Mouse (Mus musculus) embryonic fibroblast, embryonic 13.5 days (primary cell): Measurements from ENCODE around the gene Syngr4.

Experiments
- CTCF ChIP-seq: IDR thresholded peaks from 2 replicates; pipeline ENCODE4 v1.5.1; 2011; ENCODE audit warnings: mild to moderate bottlenecking, control low read depth, low read length, moderate library complexity, borderline replicate concordance; ENCODE audit not compliant: insufficient read depth
- POLR2A ChIP-seq: IDR thresholded peaks from 2 replicates; pipeline ENCODE4 v1.6.1; 2011; ENCODE audit warnings: low read depth, mild to moderate bottlenecking, control low read depth, low read length, moderate library complexity

GRCm38 (mm10) chr7:45923762-45924428 lies 27.4 kb upstream of the Syngr4 start, which contains the start of gene Ccdc114:
- no peak for TF ChIP-seq CTCF
- peak; percentile 20; the same call in 1 of the 2 replicates for TF ChIP-seq POLR2A
